Mouse (Mus musculus) left cerebral cortex, adult 2 months (tissue): ENCODE results near the gene Grhl3. TPM values are rescaled to one million over a fixed set of nuclear protein-coding genes. Genes with fewer than 3 reads are reported as not detected.

Experiments
- DNase-seq, 2 experiments: peaks; one replicate each; pipeline ENCODE4 v3.0.0; 2021 to 2022; ENCODE audit warnings: low spot score in 2 of 2, mixed read lengths in 1 of 2; ENCODE audit errors: extremely low spot score in 1 of 2
- H3K27ac ChIP-seq: fragments of 200-600 bp; 2 replicates; pipeline ENCODE4 v1.8.1; 2022
- H3K4me3 ChIP-seq: fragments of 200-600 bp; 2 replicates; pipeline ENCODE4 v1.8.1; 2022
- CTCF ChIP-seq: fragments of 200-600 bp; IDR thresholded peaks from 2 replicates; pipeline ENCODE4 v1.8.1; 2022; ENCODE audit warnings: antibody characterized with exemption, mild to moderate bottlenecking, moderate library complexity
- intact Hi-C: fragments of 180-260 bp; cut with DNase I; formaldehyde crosslinking; loops from one replicate; pipeline ENCODE4 v1.15.1; 2025
- total RNA-seq, 2 experiments: library from RNA; stranded (reverse); gene quantifications; 2 replicates each; pipeline ENCODE4 v1.2.3; 2021

The Grhl3 gene
- total RNA-seq, 2 experiments from 2014 or later = 0.86 to 1.5 TPM

DNA sequence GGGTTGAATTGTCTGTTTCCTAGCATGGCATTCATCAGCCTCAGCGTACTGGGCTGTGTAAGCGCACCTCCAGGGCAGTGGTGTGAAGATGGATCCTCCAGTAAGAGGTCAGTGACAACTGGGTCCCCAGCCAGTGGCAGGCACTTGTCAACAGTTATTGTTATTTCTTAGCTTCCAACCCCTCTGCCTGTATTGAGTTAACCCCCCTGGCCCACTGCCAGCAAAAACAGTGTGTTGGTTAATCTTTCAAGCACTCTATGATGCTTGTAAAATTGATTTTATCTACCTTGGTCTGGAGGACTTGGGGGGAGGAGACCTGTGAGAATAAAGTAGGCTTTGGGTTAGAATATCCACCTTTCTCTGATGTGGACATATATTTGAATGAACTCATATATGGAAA, 29.1 kb downstream of the Grhl3 start:
- no peak for DNase-seq
- Histone ChIP-seq H3K4me3 (no peak overlapping the region), H3K27ac (no peak overlapping the region)
- intact Hi-C loops = no loop called here
- TF ChIP-seq CTCF = no peak

GRCm38 (mm10) chr4:135540057-135540456, 33.4 kb downstream of the Grhl3 start:
- no peak for DNase-seq
- TF ChIP-seq CTCF = no peak
- intact Hi-C loops = no loop called here
- H3K4me3 ChIP-seq = no peak overlapping the region
- no peak overlapping the region for H3K27ac ChIP-seq

DNA sequence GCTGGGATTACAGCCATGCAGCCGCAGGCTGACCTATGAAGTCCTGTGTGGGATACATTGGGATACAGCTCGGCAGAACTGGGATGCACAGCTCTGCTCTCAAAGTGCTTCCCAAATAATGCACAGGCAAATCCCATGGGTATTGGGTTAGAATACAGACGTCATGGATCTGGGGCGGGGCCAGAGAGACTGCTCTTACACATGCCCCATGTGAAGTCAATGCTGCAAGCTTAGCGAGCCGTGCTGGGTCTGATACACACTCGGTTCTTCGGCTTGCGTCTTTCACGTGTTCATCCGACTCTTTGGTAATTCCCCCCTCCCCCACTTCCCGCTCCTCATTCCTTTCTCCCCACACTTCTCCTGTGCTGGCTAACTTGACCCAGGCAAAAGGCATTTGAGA, 34.4 kb downstream of the Grhl3 start:
- intact Hi-C loops = no loop called here
- no peak overlapping the region for H3K27ac ChIP-seq
- DNase-seq = no peak
- H3K4me3 ChIP-seq = no peak overlapping the region
- no peak for TF ChIP-seq CTCF

- DNase-seq = no peak
- intact Hi-C loops = no loop called here
Observed at GRCm38 (mm10) chr4:135535021-135535420, 38.4 kb downstream of the Grhl3 start.

GRCm38 (mm10) chr4:135533001-135533400, 40.4 kb downstream of the Grhl3 start:
- intact Hi-C loops = no loop called here

More at GRCm38 (mm10) chr4:135535021-135535420, 38.4 kb downstream of the Grhl3 start:
- Histone ChIP-seq H3K4me3 (no peak overlapping the region), H3K27ac (no peak overlapping the region)
- TF ChIP-seq CTCF = no peak

GRCm38 (mm10) chr4:135531771-135532613, 41.4 kb downstream of the Grhl3 start:
- intact Hi-C loops = no loop called here
- no peak for TF ChIP-seq CTCF
- Histone ChIP-seq H3K27ac (peak overlapping the region; percentile 22; the same call in 1 of the 2 replicates), H3K4me3 (no peak overlapping the region)
- DNase-seq = no peak

More at GRCm38 (mm10) chr4:135533001-135533400, 40.4 kb downstream of the Grhl3 start:
- no peak for TF ChIP-seq CTCF
- Histone ChIP-seq H3K4me3 (no peak overlapping the region), H3K27ac (no peak overlapping the region)
- DNase-seq = no peak

DNA sequence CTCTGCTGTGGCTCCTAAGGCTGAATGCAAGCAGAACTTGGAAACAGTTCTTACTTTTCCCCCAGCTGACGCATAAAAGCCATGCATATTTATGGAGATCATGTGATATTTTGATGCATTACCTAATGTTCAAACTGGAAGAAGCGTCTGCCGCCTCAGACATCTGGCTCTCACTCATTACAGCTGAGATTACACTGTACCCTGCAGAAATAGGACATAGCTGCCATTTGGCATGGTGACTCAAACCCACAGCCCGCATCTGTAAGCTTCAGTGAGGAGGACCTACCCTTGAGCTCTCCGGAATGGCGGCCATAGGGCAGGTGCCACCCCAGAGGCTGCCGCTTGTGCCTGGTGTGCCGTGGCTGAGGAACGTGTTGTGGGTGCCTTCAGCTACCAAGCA, 42.2 kb downstream of the Grhl3 start:
- intact Hi-C loops = no loop called here
- no peak overlapping the region for H3K4me3 ChIP-seq
- peak overlapping the region; percentile 22; the same call in 1 of the 2 replicates for H3K27ac ChIP-seq
- DNase-seq = peak; percentile 41 to 44
- TF ChIP-seq CTCF = no peak

- Histone ChIP-seq H3K4me3 (no peak overlapping the region), H3K27ac (no peak overlapping the region; the same call in 1 of the 2 replicates)
- TF ChIP-seq CTCF = peak; percentile 24
- intact Hi-C loops = no loop called here
- DNase-seq = no peak
Observed at GRCm38 (mm10) chr4:135530270-135530669, 43.2 kb downstream of the Grhl3 start.

DNA sequence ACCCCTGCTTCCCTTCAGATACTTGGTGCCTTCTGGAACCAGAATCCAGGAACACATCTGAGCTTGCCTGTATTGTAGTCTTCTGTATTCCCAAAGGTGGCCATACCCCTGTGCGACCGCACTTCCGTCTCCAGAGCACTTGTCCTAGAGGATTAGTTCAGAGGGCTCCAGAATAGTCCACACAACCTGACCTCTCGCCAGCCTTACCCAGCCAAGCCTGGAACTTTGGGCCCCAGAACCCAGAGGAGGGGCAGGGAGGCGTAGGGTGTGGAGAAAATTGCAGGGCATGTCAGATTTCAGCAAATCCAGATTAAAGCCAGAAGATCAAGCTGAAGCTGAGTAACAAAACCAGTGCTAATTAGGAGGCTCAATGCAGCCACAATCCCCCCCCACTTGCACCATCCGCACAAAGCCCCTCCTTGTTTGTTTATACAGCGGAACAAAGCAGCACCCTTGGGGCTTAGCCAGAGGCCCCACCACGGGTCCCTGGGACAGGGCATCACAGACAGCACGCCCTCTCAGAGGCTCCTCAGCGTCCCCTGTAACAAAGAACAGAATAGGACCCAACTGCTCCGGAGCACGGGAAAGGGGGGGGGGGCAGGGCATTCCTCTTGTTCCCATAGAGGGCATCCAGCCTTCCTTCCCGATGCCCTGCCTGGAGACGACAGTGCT, 47.3 kb downstream of the Grhl3 start:
- no peak for TF ChIP-seq CTCF
- intact Hi-C loops = no loop called here
- no peak for DNase-seq
- no peak overlapping the region for H3K27ac ChIP-seq
- no peak overlapping the region for H3K4me3 ChIP-seq

GRCm38 (mm10) chr4:135525057-135525456, 48.4 kb downstream of the Grhl3 start:
- H3K27ac ChIP-seq = no peak overlapping the region
- no peak overlapping the region for H3K4me3 ChIP-seq
- no peak for DNase-seq
- intact Hi-C loops = no loop called here
- no peak for TF ChIP-seq CTCF

DNA sequence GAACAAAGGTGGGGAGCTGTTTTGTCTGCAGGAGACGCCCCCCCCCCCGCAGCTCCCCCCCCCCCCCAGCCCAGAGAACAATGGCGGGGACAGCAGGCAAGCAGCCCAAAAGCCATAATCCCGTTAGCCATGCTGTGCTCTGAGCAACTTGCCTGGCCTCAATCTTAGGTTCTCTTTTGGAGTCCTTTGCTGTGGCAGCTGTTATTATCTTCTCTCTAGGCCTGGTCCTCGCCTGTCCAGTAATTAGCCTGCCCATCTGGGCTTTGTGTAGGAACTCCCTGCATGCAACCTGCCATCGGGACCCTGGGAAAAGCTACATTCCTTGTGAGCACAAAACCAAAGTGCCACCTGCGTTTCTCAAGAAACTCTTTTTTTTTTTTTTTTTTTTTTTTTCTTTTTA, 49.5 kb downstream of the Grhl3 start:
- H3K4me3 ChIP-seq = no peak overlapping the region
- intact Hi-C loops = no loop called here
- TF ChIP-seq CTCF = no peak
- DNase-seq = no peak
- no peak overlapping the region for H3K27ac ChIP-seq

DNA sequence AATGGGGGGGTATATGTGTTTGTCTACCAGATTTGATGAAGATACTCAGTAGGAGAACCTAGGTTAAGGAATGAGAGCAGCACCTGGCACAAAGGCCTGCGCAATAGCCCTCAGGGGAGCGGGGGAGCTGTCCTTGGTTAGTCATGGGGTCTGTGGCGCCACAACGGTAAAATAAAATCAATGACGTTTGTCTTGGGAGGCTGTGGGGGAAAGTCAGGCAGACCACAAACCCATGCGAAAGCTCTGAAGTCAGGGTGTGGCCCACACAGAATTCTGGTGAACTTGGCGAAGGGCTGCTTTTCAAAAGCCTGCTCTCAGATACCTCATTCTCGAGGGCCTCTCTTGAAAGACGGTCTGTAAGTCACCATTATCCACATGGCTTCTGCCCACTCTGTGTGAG, 53.0 kb downstream of the Grhl3 start:
- DNase-seq = no peak
- no peak for TF ChIP-seq CTCF

GRCm38 (mm10) chr4:135518135-135518534, 55.3 kb downstream of the Grhl3 start:
- intact Hi-C loops = no loop called here
- no peak for DNase-seq
- TF ChIP-seq CTCF = no peak
- Histone ChIP-seq H3K4me3 (no peak overlapping the region), H3K27ac (no peak overlapping the region)

More for the DNA sequence above, 53.0 kb downstream of the Grhl3 start:
- H3K27ac ChIP-seq = no peak overlapping the region
- intact Hi-C loops = no loop called here
- H3K4me3 ChIP-seq = no peak overlapping the region
